Mouse (Mus musculus): ENCODE results near the gene Jarid2. TPM values are rescaled to one million over a fixed set of nuclear protein-coding genes. Genes with fewer than 3 reads are reported as not detected.
A peak's percentile ranks its signal among the peaks of the same experiment; 100 is the strongest.

The Jarid2 gene
- polyA plus RNA-seq, 1 experiment from 2014 or later: 18.0 TPM

- H3K4me2 ChIP-seq: no peak overlapping the region
- no peaks in the 10 kb centered on the region for H3K9me3 ChIP-seq (replicated peaks)
- no peak overlapping the region for H3K9ac ChIP-seq
- no peaks in the 10 kb centered on the region for H3K27me3 ChIP-seq (replicated peaks)
- H3K27ac ChIP-seq: no peak overlapping the region
- H3K4me3 ChIP-seq: no peak overlapping the region
- H3K36me3 ChIP-seq: peaks cover 11% of the 10 kb centered on the region
- 72% methylated on average over 7 of the region's 7 CpGs for WGBS (ENCODE audit: insufficient replicate concordance)
- peaks cover 19% of the 10 kb centered on the region for H3K4me1 ChIP-seq
- ATAC-seq: no peak
Observed at GRCm38 (mm10) chr13:44933575-44933974, 204.3 kb downstream of the Jarid2 start.

GRCm38 (mm10) chr13:44937681-44938080, 208.4 kb downstream of the Jarid2 start:
- Histone ChIP-seq H3K4me1 (peaks cover 23% of the 10 kb centered on the region), H3K4me3 (no peak overlapping the region), H3K4me2 (no peak overlapping the region), H3K9me3 (replicated peaks) (no peaks in the 10 kb centered on the region), H3K36me3 (no peaks in the 10 kb centered on the region), H3K27ac (no peak overlapping the region), H3K27me3 (replicated peaks) (no peaks in the 10 kb centered on the region), H3K9ac (no peak overlapping the region)
- 42% methylated on average over 3 of the region's 3 CpGs for WGBS (ENCODE audit: insufficient replicate concordance)
- no peak for ATAC-seq

- H3K9ac ChIP-seq: no peak overlapping the region
- H3K4me1 ChIP-seq: peaks cover 15% of the 10 kb centered on the region
- H3K27ac ChIP-seq: no peak overlapping the region
- no peak for ATAC-seq
- no peaks in the 10 kb centered on the region for H3K9me3 ChIP-seq (replicated peaks)
- no peak overlapping the region for H3K4me3 ChIP-seq
- WGBS (ENCODE audit: insufficient replicate concordance): 67% methylated on average over 8 of the region's 8 CpGs
- no peak overlapping the region for H3K4me2 ChIP-seq
- peaks cover 3% of the 10 kb centered on the region; the same call in 1 of the 2 replicates for H3K36me3 ChIP-seq
- H3K27me3 ChIP-seq (replicated peaks): no peaks in the 10 kb centered on the region
Observed at GRCm38 (mm10) chr13:44939326-44940035, 210.2 kb downstream of the Jarid2 start.

DNA sequence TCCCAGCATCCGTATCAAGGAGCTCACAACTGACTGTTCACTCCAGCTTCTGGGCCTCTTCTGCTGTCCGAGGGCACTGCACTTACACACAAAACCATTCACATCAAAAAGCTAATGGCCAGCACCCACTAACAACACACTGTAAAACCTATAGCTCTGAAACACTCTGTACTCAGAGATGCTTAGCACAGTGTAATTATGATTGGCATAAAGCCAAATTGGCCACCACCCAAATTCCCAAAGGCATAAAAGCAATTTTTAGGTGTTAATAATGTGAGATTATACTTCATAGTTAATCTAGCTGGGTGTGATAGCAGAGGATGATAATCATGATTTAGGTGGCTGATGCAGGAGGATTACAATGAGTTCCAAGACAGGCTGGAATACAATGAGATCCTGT, 214.3 kb downstream of the Jarid2 start:
- Histone ChIP-seq H3K4me2 (no peak overlapping the region), H3K36me3 (peaks cover 5% of the 10 kb centered on the region; the same call in 1 of the 2 replicates), H3K4me1 (peaks cover 4% of the 10 kb centered on the region; the same call in 1 of the 2 replicates), H3K9ac (no peak overlapping the region), H3K27ac (no peak overlapping the region), H3K9me3 (replicated peaks) (no peaks in the 10 kb centered on the region), H3K4me3 (no peak overlapping the region), H3K27me3 (replicated peaks) (no peaks in the 10 kb centered on the region)
- 82% methylated on average over 2 of the region's 2 CpGs for WGBS (ENCODE audit: insufficient replicate concordance)
- no peak for ATAC-seq

GRCm38 (mm10) chr13:44946880-44947635, 217.8 kb downstream of the Jarid2 start:
- Histone ChIP-seq H3K4me2 (no peak overlapping the region), H3K9ac (no peak overlapping the region), H3K4me3 (no peak overlapping the region), H3K36me3 (peaks cover 9% of the 10 kb centered on the region; the same call in 1 of the 2 replicates), H3K9me3 (replicated peaks) (no peaks in the 10 kb centered on the region), H3K4me1 (peaks cover 4% of the 10 kb centered on the region), H3K27ac (no peak overlapping the region), H3K27me3 (replicated peaks) (no peaks in the 10 kb centered on the region)
- ATAC-seq: no peak
- WGBS (ENCODE audit: insufficient replicate concordance): 73% methylated on average over 8 of the region's 8 CpGs

DNA sequence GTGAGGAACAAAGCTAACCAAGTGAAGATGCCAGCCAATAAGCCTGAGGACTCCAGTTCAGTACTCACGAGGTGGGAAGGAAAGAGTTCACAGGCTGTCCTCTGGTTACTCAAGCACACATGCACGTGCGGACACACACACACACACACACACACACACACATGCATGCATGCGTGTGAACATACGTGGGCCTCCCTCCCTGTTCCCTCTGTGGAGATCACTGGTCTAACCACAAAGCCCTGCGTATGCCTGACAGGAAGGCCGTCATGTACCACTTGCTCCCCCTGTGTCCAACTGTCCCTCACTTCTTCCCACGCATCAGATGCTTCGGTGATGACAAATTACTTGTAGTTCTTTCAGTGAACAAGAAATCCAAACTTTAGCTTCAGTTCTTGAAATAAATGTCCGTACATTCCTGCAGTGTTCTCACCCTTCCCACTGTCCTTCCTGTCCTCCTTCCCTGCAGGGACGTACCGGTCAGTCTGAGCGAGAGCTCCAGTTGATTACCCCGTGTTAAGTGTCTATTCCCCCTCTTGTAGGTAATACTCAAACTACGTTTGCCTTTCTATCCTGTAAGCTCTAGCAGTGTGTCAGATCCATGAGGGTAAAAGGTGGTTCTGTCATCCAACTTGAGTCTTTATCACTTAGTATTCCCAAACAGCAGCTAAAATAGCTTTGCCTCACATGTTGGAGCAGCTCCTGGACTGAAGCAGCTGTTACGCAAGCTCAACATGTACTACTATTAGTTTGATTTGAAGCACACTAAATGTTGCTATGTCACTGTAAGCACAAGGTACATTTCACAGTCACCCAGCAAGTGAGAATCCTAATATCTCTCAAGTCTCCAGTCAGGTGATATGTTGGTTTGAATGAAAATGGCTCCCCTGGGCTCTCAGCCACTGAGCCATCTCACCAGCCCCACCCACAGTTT, 219.3 kb downstream of the Jarid2 start:
- Histone ChIP-seq H3K9me3 (replicated peaks) (no peaks in the 10 kb centered on the region), H3K27ac (no peak overlapping the region), H3K36me3 (peaks cover 11% of the 10 kb centered on the region; the same call in 1 of the 2 replicates), H3K4me3 (no peak overlapping the region), H3K9ac (no peak overlapping the region), H3K4me2 (no peak overlapping the region), H3K4me1 (peaks cover 8% of the 10 kb centered on the region), H3K27me3 (replicated peaks) (no peaks in the 10 kb centered on the region)
- no peak for ATAC-seq
- 74% methylated on average over 16 of the region's 16 CpGs for WGBS (ENCODE audit: insufficient replicate concordance)

DNA sequence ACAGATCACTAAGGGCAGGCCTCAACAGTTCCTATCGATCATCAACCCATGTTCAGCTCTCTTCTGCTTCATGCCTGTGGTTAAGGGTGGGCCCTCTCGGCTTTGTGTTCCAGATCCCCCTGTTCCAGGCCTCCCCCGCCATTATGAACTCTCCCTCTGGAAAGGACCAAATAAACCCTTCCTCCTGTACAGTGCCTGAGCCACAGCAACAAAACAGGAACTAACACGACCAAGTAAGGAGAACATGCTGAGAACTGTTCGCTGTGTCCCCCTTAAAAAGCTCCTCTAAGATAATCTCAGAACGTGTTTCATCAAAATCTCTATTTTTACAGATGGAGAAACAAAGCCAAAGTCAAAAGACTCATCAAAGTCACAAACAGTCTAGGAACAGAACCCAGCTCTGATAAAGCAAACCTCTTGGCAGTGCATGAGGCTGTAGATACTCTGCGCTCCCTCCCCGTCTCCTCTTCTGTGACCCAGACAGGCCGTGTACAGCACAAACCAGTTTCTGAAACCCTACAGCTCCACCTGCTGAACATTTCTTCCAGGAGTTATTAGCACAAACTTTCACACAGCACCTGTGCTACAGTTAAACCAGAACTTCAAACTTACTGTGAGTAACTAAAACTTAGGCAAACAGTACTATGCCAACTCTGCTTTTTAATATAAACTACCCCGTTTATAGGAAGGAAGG, 223.3 kb downstream of the Jarid2 start:
- peaks cover 19% of the 10 kb centered on the region for H3K36me3 ChIP-seq
- H3K27ac ChIP-seq: no peak overlapping the region
- H3K9me3 ChIP-seq (replicated peaks): no peaks in the 10 kb centered on the region
- peak overlapping the region; percentile 16; the same call in 1 of the 2 replicates for H3K4me2 ChIP-seq
- H3K27me3 ChIP-seq (replicated peaks): no peaks in the 10 kb centered on the region
- peak; percentile 51; the same call in 1 of the 2 replicates for ATAC-seq
- WGBS (ENCODE audit: insufficient replicate concordance): 33% methylated on average over 10 of the region's 10 CpGs
- H3K4me3 ChIP-seq: no peak overlapping the region
- peaks cover 8% of the 10 kb centered on the region for H3K4me1 ChIP-seq
- no peak overlapping the region for H3K9ac ChIP-seq

GRCm38 (mm10) chr13:44953546-44954231, 224.4 kb downstream of the Jarid2 start:
- Histone ChIP-seq H3K4me1 (peaks cover 8% of the 10 kb centered on the region), H3K4me3 (no peak overlapping the region), H3K9me3 (replicated peaks) (no peaks in the 10 kb centered on the region), H3K27ac (no peak overlapping the region), H3K36me3 (peaks cover 19% of the 10 kb centered on the region), H3K9ac (no peak overlapping the region), H3K4me2 (no peak overlapping the region), H3K27me3 (replicated peaks) (no peaks in the 10 kb centered on the region)
- ATAC-seq: no peak
- WGBS (ENCODE audit: insufficient replicate concordance): 76% methylated on average over 8 of the region's 8 CpGs

- H3K4me2 ChIP-seq: no peak overlapping the region
- ATAC-seq: no peak
- H3K4me1 ChIP-seq: peaks cover 8% of the 10 kb centered on the region
- 84% methylated on average over 1 of the region's 1 CpGs for WGBS (ENCODE audit: insufficient replicate concordance)
- no peaks in the 10 kb centered on the region for H3K27me3 ChIP-seq (replicated peaks)
- H3K27ac ChIP-seq: no peak overlapping the region
- H3K9me3 ChIP-seq (replicated peaks): no peaks in the 10 kb centered on the region
- H3K36me3 ChIP-seq: peaks cover 19% of the 10 kb centered on the region
- H3K9ac ChIP-seq: no peak overlapping the region
- no peak overlapping the region for H3K4me3 ChIP-seq
Observed at GRCm38 (mm10) chr13:44954232-44954568, 224.9 kb downstream of the Jarid2 start.

DNA sequence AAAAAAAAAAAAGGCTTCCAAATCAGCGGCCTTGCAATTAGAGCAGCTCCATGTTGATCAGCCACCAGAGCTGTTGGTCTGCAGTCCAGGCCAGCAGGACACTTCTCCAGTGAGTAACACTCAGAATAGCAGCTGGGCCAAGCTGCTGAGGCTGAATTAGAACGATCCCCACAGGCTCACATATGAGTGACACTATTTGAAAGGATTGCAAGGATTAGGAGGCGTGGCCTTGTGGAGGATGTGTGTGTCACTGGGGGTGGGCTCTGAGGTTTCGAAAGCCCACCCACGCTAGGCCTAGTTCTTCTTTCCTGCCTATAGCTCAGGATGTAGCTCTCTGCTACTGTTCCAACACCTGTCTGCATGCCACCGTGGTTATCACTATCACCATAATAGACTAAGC, 226.5 kb downstream of the Jarid2 start:
- H3K4me3 ChIP-seq: no peak overlapping the region
- peaks cover 19% of the 10 kb centered on the region for H3K36me3 ChIP-seq
- ATAC-seq: no peak
- H3K4me1 ChIP-seq: peaks cover 8% of the 10 kb centered on the region
- no peaks in the 10 kb centered on the region for H3K9me3 ChIP-seq (replicated peaks)
- H3K27me3 ChIP-seq (replicated peaks): no peaks in the 10 kb centered on the region
- WGBS (ENCODE audit: insufficient replicate concordance): 83% methylated on average over 6 of the region's 6 CpGs
- H3K4me2 ChIP-seq: no peak overlapping the region
- no peak overlapping the region for H3K27ac ChIP-seq
- H3K9ac ChIP-seq: no peak overlapping the region

- Histone ChIP-seq H3K4me3 (no peak overlapping the region), H3K36me3 (peaks cover 15% of the 10 kb centered on the region), H3K4me1 (peaks cover 5% of the 10 kb centered on the region), H3K27ac (no peak overlapping the region), H3K27me3 (replicated peaks) (no peaks in the 10 kb centered on the region), H3K4me2 (no peak overlapping the region), H3K9me3 (replicated peaks) (no peaks in the 10 kb centered on the region), H3K9ac (no peak overlapping the region)
- 88% methylated on average over 8 of the region's 8 CpGs for WGBS (ENCODE audit: insufficient replicate concordance)
- no peak for ATAC-seq
Observed at GRCm38 (mm10) chr13:44957049-44957448, 227.8 kb downstream of the Jarid2 start.

All from liver, embryonic 12.5 days (tissue).